Mouse (Mus musculus) embryonic facial prominence, embryonic 12.5 days (tissue): ENCODE data around the gene Creg1. TPM values are rescaled to one million over a fixed set of nuclear protein-coding genes. Genes with fewer than 3 reads are reported as not detected.

Source experiments
- ATAC-seq: fragments of 200-750 bp; cut with Nextera tagmentation; 2 replicates; pipeline ENCODE4 v1.8.0; 2017; ENCODE audit not compliant: insufficient number of reproducible peaks, insufficient read depth, low FRiP score, low TSS enrichment
- H3K27ac ChIP-seq: fragments of 300-500 bp; sonication (generic); 2 replicates; pipeline ENCODE4 v1.5.1; 2016; ENCODE audit warnings: mild to moderate bottlenecking
- H3K27me3 ChIP-seq: fragments of 300-500 bp; sonication (generic); 2 replicates; pipeline ENCODE4 v1.6.1; 2016; ENCODE audit warnings: mild to moderate bottlenecking, moderate library complexity
- H3K36me3 ChIP-seq: fragments of 300-500 bp; sonication (generic); 2 replicates; pipeline ENCODE4 v1.6.1; 2016; ENCODE audit warnings: mild to moderate bottlenecking
- H3K4me1 ChIP-seq: fragments of 300-500 bp; sonication (generic); 2 replicates; pipeline ENCODE4 v1.6.1; 2016
- H3K4me2 ChIP-seq: fragments of 300-500 bp; sonication (generic); replicated peaks from 2 replicates; pipeline ENCODE4 v1.6.1; 2016; ENCODE audit warnings: mild to moderate bottlenecking, moderate library complexity
- H3K4me3 ChIP-seq: fragments of 300-500 bp; sonication (generic); 2 replicates; pipeline ENCODE4 v1.5.1; 2016; ENCODE audit warnings: mild to moderate bottlenecking
- H3K9ac ChIP-seq: fragments of 300-500 bp; sonication (generic); 2 replicates; pipeline ENCODE4 v1.6.1; 2016; ENCODE audit warnings: mild to moderate bottlenecking, moderate library complexity
- H3K9me3 ChIP-seq: fragments of 300-500 bp; sonication (generic); 2 replicates; pipeline ENCODE4 v1.6.1; 2016; ENCODE audit warnings: mild to moderate bottlenecking, moderate library complexity
- WGBS: fragments of 180-500 bp; shearing (Covaris S2); methylation state at CpG from one replicate; pipeline ENCODE4 v1.1.7; 2016; 5-methylcytosine and 5-hydroxymethylcytosine counted together
- polyA plus RNA-seq: library from polyadenylated mRNA; unstranded; fragments of >200 nt; fragmentation: Nextera tagmentation; extraction: Ambion mirVana; gene quantifications from 2 replicates; pipeline ENCODE4 v1.2.1, GENCODE M21; 2016

Creg1 gene
- polyA plus RNA-seq, 1 experiment from 2014 or later = 41.5 TPM

DNA sequence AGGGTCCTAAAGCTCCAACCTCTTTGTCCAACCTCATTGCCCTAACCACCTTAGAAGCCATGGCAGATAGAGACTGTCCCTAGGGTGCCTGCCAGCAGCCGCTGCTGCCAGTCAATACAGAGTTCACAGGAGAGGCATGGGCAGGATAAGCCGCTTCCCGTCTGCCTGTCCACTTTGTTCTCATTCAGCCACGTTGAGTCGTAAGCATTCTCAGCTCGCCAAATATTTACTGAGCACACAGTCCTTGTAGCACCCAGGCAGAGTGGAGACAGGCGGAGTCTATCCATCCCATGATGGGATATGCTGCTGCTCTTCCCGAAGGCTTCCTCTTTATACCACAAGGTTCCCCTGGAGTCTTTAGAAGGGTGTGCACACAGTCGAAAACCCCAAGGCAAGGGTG lies 53.7 kb downstream of the Creg1 start:
- Histone ChIP-seq H3K4me1 (peaks cover 24% of the 10 kb centered on the region), H3K27me3 (no peaks in the 10 kb centered on the region)
- 68% methylated on average over 9 of the region's 9 CpGs for WGBS

DNA sequence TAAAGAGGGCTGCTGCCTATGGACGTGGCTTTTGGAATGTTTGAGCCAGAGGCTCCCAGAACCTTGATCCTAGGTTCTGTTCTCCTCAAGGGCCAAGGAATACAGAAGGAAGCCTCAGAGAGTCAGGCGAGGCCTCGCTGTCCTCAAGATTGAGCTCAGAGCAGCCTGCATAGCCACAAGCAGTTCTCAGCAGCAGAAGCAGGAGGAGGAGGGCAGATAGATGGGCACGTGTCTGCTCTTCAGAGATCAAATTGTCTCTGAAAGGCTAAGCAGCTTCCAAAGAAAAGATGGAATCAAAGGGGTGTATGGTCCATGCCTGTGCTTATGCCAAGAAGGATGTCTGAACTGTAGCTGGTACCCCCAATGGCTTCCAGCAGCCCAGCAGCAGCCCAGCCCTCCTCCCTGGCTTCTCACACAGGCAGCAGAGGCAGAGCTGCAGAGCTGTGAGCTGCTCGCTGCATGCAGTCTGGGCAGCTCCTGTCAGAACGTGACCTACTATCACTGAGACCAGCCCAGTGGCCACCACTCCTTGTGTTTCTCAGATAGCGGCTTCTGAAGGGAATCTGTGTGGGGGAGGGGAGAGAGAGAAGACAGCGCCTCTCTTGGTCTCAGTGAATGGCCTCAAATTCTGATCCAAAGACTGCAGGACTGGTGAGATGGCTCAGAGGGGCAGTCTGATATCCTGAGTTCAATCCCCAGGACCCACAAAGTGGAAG lies 54.8 kb downstream of the Creg1 start:
- no peak overlapping the region for H3K9ac ChIP-seq
- no peak overlapping the region for H3K27ac ChIP-seq
- no peak overlapping the region for H3K4me3 ChIP-seq
- H3K4me1 ChIP-seq = peaks cover 24% of the 10 kb centered on the region
- no peaks in the 10 kb centered on the region for H3K9me3 ChIP-seq
- no peak overlapping the region for H3K4me2 ChIP-seq
- no peaks in the 10 kb centered on the region for H3K36me3 ChIP-seq
- no peaks in the 10 kb centered on the region for H3K27me3 ChIP-seq
- 40% methylated on average over 8 of the region's 8 CpGs for WGBS
- ATAC-seq = no peak

More for the DNA sequence above, 53.7 kb downstream of the Creg1 start:
- Histone ChIP-seq H3K4me2 (no peak overlapping the region), H3K9me3 (no peaks in the 10 kb centered on the region), H3K36me3 (no peaks in the 10 kb centered on the region), H3K4me3 (no peak overlapping the region), H3K27ac (no peak overlapping the region), H3K9ac (no peak overlapping the region)
- no peak for ATAC-seq

DNA sequence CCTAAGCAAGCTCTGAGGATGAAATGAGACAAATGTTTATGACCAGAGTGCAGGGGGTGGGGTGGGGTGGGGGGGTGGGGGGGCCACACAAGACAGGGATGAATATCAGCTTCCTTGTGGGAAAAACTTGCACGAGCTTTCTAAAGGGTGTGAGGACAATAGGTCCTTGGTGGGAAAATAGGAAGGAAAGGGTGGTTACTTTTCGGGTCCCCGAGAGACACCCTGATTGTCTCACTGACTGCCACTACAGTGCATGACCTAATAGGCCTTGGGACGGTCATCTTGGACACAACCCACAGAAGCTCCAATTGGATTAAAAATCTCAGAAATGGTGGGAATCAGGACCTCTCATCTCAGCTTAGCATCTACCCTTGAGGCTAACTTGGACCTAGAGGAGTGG lies 55.6 kb downstream of the Creg1 start:
- Histone ChIP-seq H3K9ac (no peak overlapping the region), H3K4me3 (no peak overlapping the region), H3K36me3 (no peaks in the 10 kb centered on the region), H3K4me1 (peaks cover 17% of the 10 kb centered on the region), H3K9me3 (no peaks in the 10 kb centered on the region), H3K27ac (no peak overlapping the region), H3K4me2 (no peak overlapping the region), H3K27me3 (no peaks in the 10 kb centered on the region)
- WGBS = 74% methylated on average over 4 of the region's 4 CpGs
- no peak for ATAC-seq

DNA sequence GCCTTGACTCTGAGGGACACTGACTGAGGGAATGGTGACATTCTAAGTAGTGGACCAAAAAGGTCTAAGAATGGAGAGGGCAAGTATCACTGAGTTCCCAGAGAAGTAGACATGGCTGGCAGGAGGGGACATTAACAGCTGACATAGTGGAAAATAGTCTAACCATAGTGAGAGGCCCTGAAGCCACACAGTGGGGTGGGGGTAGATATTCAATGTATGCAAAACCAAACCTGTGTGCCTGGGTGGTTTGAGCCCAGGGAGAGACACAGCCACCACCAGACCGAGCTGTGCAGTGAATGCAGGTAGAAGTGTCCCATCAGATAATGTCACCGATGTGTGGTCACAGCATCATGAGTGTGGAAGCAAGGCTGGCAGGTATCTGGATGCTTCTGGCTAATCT lies 58.5 kb downstream of the Creg1 start:
- ATAC-seq = no peak
- no peak overlapping the region for H3K4me2 ChIP-seq
- no peaks in the 10 kb centered on the region for H3K27me3 ChIP-seq
- H3K9me3 ChIP-seq = no peaks in the 10 kb centered on the region
- H3K36me3 ChIP-seq = no peaks in the 10 kb centered on the region
- H3K27ac ChIP-seq = no peak overlapping the region
- 90% methylated on average over 2 of the region's 2 CpGs for WGBS
- H3K4me3 ChIP-seq = no peak overlapping the region
- H3K4me1 ChIP-seq = 0 out of 2 replicates have a peak, but pooled peaks cover 5% of the 10 kb centered on the region
- H3K9ac ChIP-seq = no peak overlapping the region

Other genes starting within 250 kb of the Creg1 start
- gene Mpzl1, start 129.2 kb upstream of the Creg1 start, polyA plus RNA-seq = 164 and 169 TPM in 2 replicates
- 17.7 and 19.6 TPM in 2 replicates for gene Rcsd1, start 54.0 kb upstream of the Creg1 start, polyA plus RNA-seq
- 0.60 and 1.0 TPM in 2 replicates for gene Cd247, start 24.9 kb downstream of the Creg1 start, polyA plus RNA-seq
- gene Pou2f1, start 238.9 kb downstream of the Creg1 start, polyA plus RNA-seq = 15.5 and 17.0 TPM in 2 replicates